Mouse (Mus musculus) neutrophil, adult 59 days (primary cell): ENCODE measurements around the gene Gm3327. TPM values are rescaled to one million over a fixed set of nuclear protein-coding genes. Genes with fewer than 3 reads are reported as not detected.

Experiments used
- total RNA-seq, 2 experiments: library from RNA; stranded (reverse); gene quantifications; 1 replicate in 1 of 2; 2 replicates in 1 of 2; pipeline ENCODE4 v1.2.4; 2023

Gm3327 gene
- total RNA-seq = not detected

GRCm38 (mm10) chr14:44123551-44123950, at the start of gene Gm3327:
Gm3327 (plus strand) TSS chr14:44123851.

GRCm38 (mm10) chr14:44102354-44102753, 21.3 kb upstream of the Gm3327 start, which contains the start of gene Ear2:
Ear2 (plus strand) TSS chr14:44102654.

Other genes with a start within 250 kb of the Gm3327 start
- gene Ear1, start 248.3 kb upstream of the Gm3327 start, total RNA-seq = 10 to 100 TPM; 41.3 to 66.3 TPM
- gene Ear10, start 200.3 kb upstream of the Gm3327 start, total RNA-seq = not detected
- 1 to 10 TPM; 1.3 to 1.7 TPM for gene Gm8113, start 198.5 kb upstream of the Gm3327 start, total RNA-seq
- gene Ang5, start 166.8 kb upstream of the Gm3327 start, total RNA-seq = not detected
- not detected for gene Ang6, start 121.6 kb upstream of the Gm3327 start, total RNA-seq
- 100 to 1,000 TPM; 182 to 186 TPM for gene Ear2, start 21.2 kb upstream of the Gm3327 start, total RNA-seq
- not detected for gene Gm8212, start 73.8 kb downstream of the Gm3327 start, total RNA-seq
- gene 4930503E14Rik, start 89.4 kb downstream of the Gm3327 start, total RNA-seq = not detected
- gene Gm8220, start 161.7 kb downstream of the Gm3327 start, total RNA-seq = not detected
- not detected for gene Gm5930, start 214.7 kb downstream of the Gm3327 start, total RNA-seq
- gene Gm8229, start 241.5 kb downstream of the Gm3327 start, total RNA-seq = not detected